Comparison of ENCODE assay signal across 12 mouse cellular contexts in genomic region chr2:154566641-154567040, GRCm38 (mm10). TPM values are rescaled to one million over a fixed set of nuclear protein-coding genes. Genes with fewer than 3 reads are reported as not detected.
DNase-seq lines count a peak whose midpoint lies in the region; ATAC-seq and TF ChIP-seq lines count a peak whose summit lies in the region.
"Had no signal": no experiment of that assay in that cellular context is flagged by ENCODE, and none has a peak within 500 bp of the region (broad histone marks: within the 10 kb centered on the region; RNA-seq: fewer than 3 reads in every experiment).

No protein-coding gene starts in this region.

- 0 out of 2 replicates have a peak overlapping the region, but pooled peaks have one; percentile 36 for H3K27ac ChIP-seq in embryonic facial prominence, embryonic 12.5 days
- H3K27ac ChIP-seq in embryonic facial prominence, embryonic 10.5 days (replicated peaks), result no peak overlapping the region
- H3K27ac ChIP-seq in midbrain, embryonic 10.5 days (replicated peaks), result peak overlapping the region; percentile 70; the same call in 1 of the 2 replicates
- H3K27ac ChIP-seq in midbrain, embryonic 15.5 days, result no peak overlapping the region
- H3K27ac ChIP-seq in kidney, postnatal 0 days, result no peak overlapping the region
- peak overlapping the region; percentile 34; the same call in 1 of the 2 replicates for H3K27ac ChIP-seq in stomach, embryonic 16.5 days (ENCODE audit: low read length)
- H3K27ac ChIP-seq: layer of hippocampus, adult 2 months; macrophage had no signal

- peaks cover 23% of the 10 kb centered on the region for H3K36me3 ChIP-seq in embryonic facial prominence, embryonic 12.5 days
- peaks cover 36% of the 10 kb centered on the region for H3K36me3 ChIP-seq in embryonic facial prominence, embryonic 10.5 days (replicated peaks)
- peaks cover 54% of the 10 kb centered on the region for H3K36me3 ChIP-seq in midbrain, embryonic 10.5 days
- H3K36me3 ChIP-seq in midbrain, embryonic 15.5 days (replicated peaks), result no peaks in the 10 kb centered on the region
- 0 out of 2 replicates have a peak, but pooled peaks cover 3% of the 10 kb centered on the region for H3K36me3 ChIP-seq in kidney, postnatal 0 days (ENCODE audit: insufficient read depth, low read length)
- H3K36me3 ChIP-seq in stomach, embryonic 16.5 days (ENCODE audit: control insufficient read depth, insufficient read depth, low read length), result peaks cover 14% of the 10 kb centered on the region

- H3K9me3 ChIP-seq in embryonic facial prominence, embryonic 12.5 days, result no peaks in the 10 kb centered on the region
- H3K9me3 ChIP-seq in embryonic facial prominence, embryonic 10.5 days, result no peaks in the 10 kb centered on the region
- no peaks in the 10 kb centered on the region for H3K9me3 ChIP-seq in midbrain, embryonic 10.5 days (replicated peaks)
- H3K9me3 ChIP-seq in midbrain, embryonic 15.5 days, result no peaks in the 10 kb centered on the region
- H3K9me3 ChIP-seq in kidney, postnatal 0 days (replicated peaks; ENCODE audit: low read length), result no peaks in the 10 kb centered on the region
- H3K9me3 ChIP-seq in stomach, embryonic 16.5 days (replicated peaks; ENCODE audit: control insufficient read depth, low read length), result no peaks in the 10 kb centered on the region
- H3K9me3 ChIP-seq: heart, embryonic 12.5 days had no signal

- 45% methylated on average over 8 of the region's 8 CpGs for WGBS in embryonic facial prominence, embryonic 12.5 days
- 59% methylated on average over 8 of the region's 8 CpGs for WGBS in embryonic facial prominence, embryonic 10.5 days
- WGBS in midbrain, embryonic 10.5 days, result 73% methylated on average over 8 of the region's 8 CpGs
- WGBS in midbrain, embryonic 15.5 days, result 50% methylated on average over 8 of the region's 8 CpGs
- WGBS in kidney, postnatal 0 days, result 37% methylated on average over 8 of the region's 8 CpGs
- WGBS in stomach, embryonic 16.5 days, result 36% methylated on average over 8 of the region's 8 CpGs

- peak overlapping the region; percentile 86; the same call in 1 of the 2 replicates for H3K4me2 ChIP-seq in embryonic facial prominence, embryonic 12.5 days (replicated peaks)
- no peak overlapping the region for H3K4me2 ChIP-seq in midbrain, embryonic 15.5 days
- no peak overlapping the region for H3K4me2 ChIP-seq in kidney, postnatal 0 days (ENCODE audit: low read length)
- 0 out of 2 replicates have a peak overlapping the region, but pooled peaks have one; percentile 27 for H3K4me2 ChIP-seq in stomach, embryonic 16.5 days (ENCODE audit: low read depth, low read length)
- H3K4me2 ChIP-seq: heart, embryonic 12.5 days had no signal

- no peaks in the 10 kb centered on the region for H3K27me3 ChIP-seq in embryonic facial prominence, embryonic 12.5 days
- H3K27me3 ChIP-seq in embryonic facial prominence, embryonic 10.5 days (replicated peaks; ENCODE audit: low read depth, poor library complexity, severe bottlenecking), result no peaks in the 10 kb centered on the region
- H3K27me3 ChIP-seq in midbrain, embryonic 10.5 days (ENCODE audit: low read depth, poor library complexity, severe bottlenecking), result no peaks in the 10 kb centered on the region
- H3K27me3 ChIP-seq in midbrain, embryonic 15.5 days (replicated peaks), result no peaks in the 10 kb centered on the region
- H3K27me3 ChIP-seq in kidney, postnatal 0 days (ENCODE audit: insufficient read depth, low read length), result no peaks in the 10 kb centered on the region
- no peaks in the 10 kb centered on the region for H3K27me3 ChIP-seq in stomach, embryonic 16.5 days (ENCODE audit: control insufficient read depth, insufficient read depth, low read length)
- H3K27me3 ChIP-seq: heart, embryonic 12.5 days had no signal

- H3K9ac ChIP-seq in embryonic facial prominence, embryonic 12.5 days, result peak overlapping the region; percentile 27; the same call in 1 of the 2 replicates
- no peak overlapping the region for H3K9ac ChIP-seq in midbrain, embryonic 15.5 days
- H3K9ac ChIP-seq in kidney, postnatal 0 days (ENCODE audit: low read depth, low read length), result no peak overlapping the region
- H3K9ac ChIP-seq in stomach, embryonic 16.5 days (ENCODE audit: low read length), result peak overlapping the region; percentile 17

- H3K4me1 ChIP-seq in embryonic facial prominence, embryonic 12.5 days, result peaks cover 31% of the 10 kb centered on the region
- peaks cover 50% of the 10 kb centered on the region for H3K4me1 ChIP-seq in embryonic facial prominence, embryonic 10.5 days
- peaks cover 63% of the 10 kb centered on the region for H3K4me1 ChIP-seq in midbrain, embryonic 10.5 days
- H3K4me1 ChIP-seq in midbrain, embryonic 15.5 days, result peaks cover 18% of the 10 kb centered on the region
- H3K4me1 ChIP-seq in kidney, postnatal 0 days (replicated peaks; ENCODE audit: insufficient read depth, low read length), result peaks cover 17% of the 10 kb centered on the region
- peaks cover 37% of the 10 kb centered on the region for H3K4me1 ChIP-seq in stomach, embryonic 16.5 days (ENCODE audit: control insufficient read depth, insufficient read depth, low read length)

- H3K4me3 ChIP-seq in embryonic facial prominence, embryonic 12.5 days, result no peak overlapping the region
- H3K4me3 ChIP-seq in embryonic facial prominence, embryonic 10.5 days, result no peak overlapping the region
- H3K4me3 ChIP-seq in midbrain, embryonic 10.5 days, result peak overlapping the region; percentile 31
- H3K4me3 ChIP-seq in midbrain, embryonic 15.5 days, result no peak overlapping the region
- no peak overlapping the region for H3K4me3 ChIP-seq in kidney, postnatal 0 days (replicated peaks; ENCODE audit: low read depth, low read length)
- H3K4me3 ChIP-seq in stomach, embryonic 16.5 days (replicated peaks; ENCODE audit: low read length), result no peak overlapping the region
- H3K4me3 ChIP-seq: heart, embryonic 12.5 days; layer of hippocampus, adult 2 months had no signal

- DNase-seq in embryonic facial prominence, embryonic 10.5 days (ENCODE audit: low spot score), result no peak
- no peak for DNase-seq in midbrain, embryonic 10.5 days (ENCODE audit: low spot score)
- DNase-seq in kidney, postnatal 0 days (ENCODE audit: low spot score), result peak; percentile 52
- no peak for DNase-seq in thymus, postnatal 4 days
- DNase-seq in layer of hippocampus, adult 9-11 months, result no peak
- DNase-seq: cerebellum, postnatal 10 days had no signal

- no peak for TF ChIP-seq CTCF in kidney, postnatal 0 days (IDR thresholded peaks at IDR 0.05; ENCODE audit: low read depth)

- no peak for ATAC-seq in embryonic facial prominence, embryonic 12.5 days (ENCODE audit: insufficient number of reproducible peaks, insufficient read depth, low FRiP score, low TSS enrichment)
- no peak for ATAC-seq in midbrain, embryonic 15.5 days (replicated peaks)
- ATAC-seq in kidney, postnatal 0 days (replicated peaks; ENCODE audit: low FRiP score, low read depth), result no peak
- ATAC-seq in stomach, embryonic 16.5 days (ENCODE audit: insufficient read depth, low FRiP score), result no peak

RNA-seq across cellular contexts. Expression of gene E2f1, which starts 3.1 kb away (rescaled TPM):
- 25.9 and 26.3 TPM in 2 replicates for polyA plus RNA-seq in embryonic facial prominence, embryonic 12.5 days (2016; fragmentation: Nextera tagmentation; extraction: Ambion mirVana)
- 25.2 and 26.0 TPM in 2 replicates for polyA plus RNA-seq in embryonic facial prominence, embryonic 10.5 days (2016; fragmentation: Nextera tagmentation; extraction: Ambion mirVana)
- 34.9 and 35.5 TPM in 2 replicates for polyA plus RNA-seq in midbrain, embryonic 10.5 days (2016; fragmentation: Nextera tagmentation; extraction: Ambion mirVana)
- 5.4 and 7.1 TPM in 2 replicates for polyA plus RNA-seq in midbrain, embryonic 15.5 days (2015; fragmentation: Nextera tagmentation; extraction: Ambion mirVana)
- 9.5 and 9.6 TPM in 2 replicates for polyA plus RNA-seq in kidney, postnatal 0 days (2015; fragmentation: Nextera tagmentation; extraction: Ambion mirVana)
- 8.1 and 9.3 TPM in 2 replicates for polyA plus RNA-seq in stomach, embryonic 16.5 days (2015; fragmentation: Nextera tagmentation; extraction: Ambion mirVana)

RNA-seq across cellular contexts. Expression of gene Necab3, which starts 8.0 kb away (rescaled TPM):
- 3.5 and 3.7 TPM in 2 replicates for polyA plus RNA-seq in embryonic facial prominence, embryonic 12.5 days (2016; fragmentation: Nextera tagmentation; extraction: Ambion mirVana)
- polyA plus RNA-seq in embryonic facial prominence, embryonic 10.5 days (2016; fragmentation: Nextera tagmentation; extraction: Ambion mirVana), result 3.2 and 3.6 TPM in 2 replicates
- 5.2 and 7.6 TPM in 2 replicates for polyA plus RNA-seq in midbrain, embryonic 10.5 days (2016; fragmentation: Nextera tagmentation; extraction: Ambion mirVana)
- polyA plus RNA-seq in midbrain, embryonic 15.5 days (2015; fragmentation: Nextera tagmentation; extraction: Ambion mirVana), result 15.4 and 18.0 TPM in 2 replicates
- polyA plus RNA-seq in kidney, postnatal 0 days (2015; fragmentation: Nextera tagmentation; extraction: Ambion mirVana), result 0.58 and 0.97 TPM in 2 replicates
- polyA plus RNA-seq in stomach, embryonic 16.5 days (2015; fragmentation: Nextera tagmentation; extraction: Ambion mirVana), result 1.4 and 1.7 TPM in 2 replicates

RNA-seq across cellular contexts. Expression of gene Actl10, which starts 15.1 kb away (rescaled TPM):
- 0.24 and 0.28 TPM in 2 replicates for polyA plus RNA-seq in embryonic facial prominence, embryonic 12.5 days (2016; fragmentation: Nextera tagmentation; extraction: Ambion mirVana)
- 0.19 and 0.33 TPM in 2 replicates for polyA plus RNA-seq in embryonic facial prominence, embryonic 10.5 days (2016; fragmentation: Nextera tagmentation; extraction: Ambion mirVana)
- polyA plus RNA-seq in midbrain, embryonic 10.5 days (2016; fragmentation: Nextera tagmentation; extraction: Ambion mirVana), result 0.81 and 0.98 TPM in 2 replicates
- 0.36 and 0.60 TPM in 2 replicates for polyA plus RNA-seq in midbrain, embryonic 15.5 days (2015; fragmentation: Nextera tagmentation; extraction: Ambion mirVana)
- 0.09 TPM in 1 of 2 replicates, not detected in the other for polyA plus RNA-seq in kidney, postnatal 0 days (2015; fragmentation: Nextera tagmentation; extraction: Ambion mirVana)
- 0.14 TPM in 1 of 2 replicates, not detected in the other for polyA plus RNA-seq in stomach, embryonic 16.5 days (2015; fragmentation: Nextera tagmentation; extraction: Ambion mirVana)
- polyA plus RNA-seq: macrophage had no signal

RNA-seq across cellular contexts. Expression of gene 1700003F12Rik, which starts 19.8 kb away (rescaled TPM):
- polyA plus RNA-seq in embryonic facial prominence, embryonic 12.5 days (2016; fragmentation: Nextera tagmentation; extraction: Ambion mirVana), result 1.0 and 1.2 TPM in 2 replicates
- 1.3 and 2.9 TPM in 2 replicates for polyA plus RNA-seq in embryonic facial prominence, embryonic 10.5 days (2016; fragmentation: Nextera tagmentation; extraction: Ambion mirVana)
- polyA plus RNA-seq in midbrain, embryonic 10.5 days (2016; fragmentation: Nextera tagmentation; extraction: Ambion mirVana), result 4.4 and 5.1 TPM in 2 replicates
- polyA plus RNA-seq in midbrain, embryonic 15.5 days (2015; fragmentation: Nextera tagmentation; extraction: Ambion mirVana), result 1.8 and 2.1 TPM in 2 replicates
- polyA plus RNA-seq in kidney, postnatal 0 days (2015; fragmentation: Nextera tagmentation; extraction: Ambion mirVana), result 0.80 and 1.1 TPM in 2 replicates
- polyA plus RNA-seq in stomach, embryonic 16.5 days (2015; fragmentation: Nextera tagmentation; extraction: Ambion mirVana), result 0.59 and 1.6 TPM in 2 replicates

RNA-seq across cellular contexts. Expression of gene Pxmp4, which starts 36.9 kb away (rescaled TPM):
- 16.9 and 18.5 TPM in 2 replicates for polyA plus RNA-seq in embryonic facial prominence, embryonic 12.5 days (2016; fragmentation: Nextera tagmentation; extraction: Ambion mirVana)
- 11.6 and 13.8 TPM in 2 replicates for polyA plus RNA-seq in embryonic facial prominence, embryonic 10.5 days (2016; fragmentation: Nextera tagmentation; extraction: Ambion mirVana)
- polyA plus RNA-seq in midbrain, embryonic 10.5 days (2016; fragmentation: Nextera tagmentation; extraction: Ambion mirVana), result 13.2 and 13.9 TPM in 2 replicates
- 15.7 and 15.9 TPM in 2 replicates for polyA plus RNA-seq in midbrain, embryonic 15.5 days (2015; fragmentation: Nextera tagmentation; extraction: Ambion mirVana)
- polyA plus RNA-seq in kidney, postnatal 0 days (2015; fragmentation: Nextera tagmentation; extraction: Ambion mirVana), result 37.3 and 37.9 TPM in 2 replicates
- polyA plus RNA-seq in stomach, embryonic 16.5 days (2015; fragmentation: Nextera tagmentation; extraction: Ambion mirVana), result 32.4 and 35.1 TPM in 2 replicates

Comparison
In these comparisons a context has a peak if more than half of its experiments do, and no peak if none do; other contexts are left out.
1. H3K27ac ChIP-seq: peak in embryonic facial prominence, embryonic 12.5 days (single experiment), midbrain, embryonic 10.5 days (single experiment) and stomach, embryonic 16.5 days (single experiment); none in embryonic facial prominence, embryonic 10.5 days (single experiment), midbrain, embryonic 15.5 days (single experiment) and kidney, postnatal 0 days (single experiment).
2. H3K4me2 ChIP-seq: peak in embryonic facial prominence, embryonic 12.5 days (single experiment) and stomach, embryonic 16.5 days (single experiment); none in midbrain, embryonic 15.5 days (single experiment) and kidney, postnatal 0 days (single experiment).
3. H3K9ac ChIP-seq: peak in embryonic facial prominence, embryonic 12.5 days (single experiment) and stomach, embryonic 16.5 days (single experiment); none in midbrain, embryonic 15.5 days (single experiment) and kidney, postnatal 0 days (single experiment).